Mouse (Mus musculus) neural tube, embryonic 14.5 days (tissue): ENCODE data around the gene Utp14a. TPM values are rescaled to one million over a fixed set of nuclear protein-coding genes. Genes with fewer than 3 reads are reported as not detected.

Experiments used
- ATAC-seq: fragments of 200-750 bp; cut with Nextera tagmentation; 2 replicates; pipeline ENCODE4 v1.8.0; 2017; ENCODE audit warnings: low read depth, mild to moderate bottlenecking, moderate TSS enrichment, moderate library complexity
- H3K27ac ChIP-seq: fragments of 300-500 bp; sonication (generic); 2 replicates; pipeline ENCODE4 v1.5.1; 2014; ENCODE audit warnings: low read depth, mild to moderate bottlenecking, control low read depth, low read length, moderate library complexity, mixed read lengths
- H3K27me3 ChIP-seq: fragments of 300-500 bp; sonication (generic); 2 replicates; pipeline ENCODE4 v1.6.1; 2014; ENCODE audit warnings: low read length; ENCODE audit not compliant: control insufficient read depth, insufficient read depth
- H3K36me3 ChIP-seq: fragments of 300-500 bp; sonication (generic); 2 replicates; pipeline ENCODE4 v1.6.1; 2014; ENCODE audit warnings: low read length, mixed read lengths; ENCODE audit not compliant: control insufficient read depth, insufficient read depth
- H3K4me1 ChIP-seq: fragments of 300-500 bp; sonication (generic); 2 replicates; pipeline ENCODE4 v1.6.1; 2014; ENCODE audit warnings: low read length; ENCODE audit not compliant: control insufficient read depth, insufficient read depth
- H3K4me2 ChIP-seq: fragments of 300-500 bp; sonication (generic); 2 replicates; pipeline ENCODE4 v1.6.1; 2014; ENCODE audit warnings: mild to moderate bottlenecking, low read depth, low read length, control low read depth
- H3K4me3 ChIP-seq: fragments of 300-500 bp; sonication (generic); 2 replicates; pipeline ENCODE4 v1.5.1; 2014; ENCODE audit warnings: low read depth, low read length, control low read depth, mixed read lengths
- H3K9ac ChIP-seq: fragments of 300-500 bp; sonication (generic); replicated peaks from 2 replicates; pipeline ENCODE4 v1.6.1; 2014; ENCODE audit warnings: low read depth, mild to moderate bottlenecking, control low read depth, low read length, mixed read lengths
- H3K9me3 ChIP-seq: fragments of 300-500 bp; sonication (generic); 2 replicates; pipeline ENCODE4 v1.6.1; 2016; ENCODE audit warnings: low read length; ENCODE audit not compliant: control insufficient read depth
- WGBS: fragments of 180-500 bp; shearing (Covaris S2); extraction: QIAGEN DNeasy Blood & Tissue Kit; methylation state at CpG from one replicate; pipeline ENCODE4 v1.1.7; 2014; 5-methylcytosine and 5-hydroxymethylcytosine counted together
- polyA plus RNA-seq: library from polyadenylated mRNA; unstranded; fragments of >200 nt; fragmentation: Nextera tagmentation; extraction: Ambion mirVana; gene quantifications from 2 replicates; pipeline ENCODE4 v1.2.1, GENCODE M21; 2014

Gene Utp14a
- polyA plus RNA-seq, 1 experiment from 2014 or later, result 15.9 TPM

DNA sequence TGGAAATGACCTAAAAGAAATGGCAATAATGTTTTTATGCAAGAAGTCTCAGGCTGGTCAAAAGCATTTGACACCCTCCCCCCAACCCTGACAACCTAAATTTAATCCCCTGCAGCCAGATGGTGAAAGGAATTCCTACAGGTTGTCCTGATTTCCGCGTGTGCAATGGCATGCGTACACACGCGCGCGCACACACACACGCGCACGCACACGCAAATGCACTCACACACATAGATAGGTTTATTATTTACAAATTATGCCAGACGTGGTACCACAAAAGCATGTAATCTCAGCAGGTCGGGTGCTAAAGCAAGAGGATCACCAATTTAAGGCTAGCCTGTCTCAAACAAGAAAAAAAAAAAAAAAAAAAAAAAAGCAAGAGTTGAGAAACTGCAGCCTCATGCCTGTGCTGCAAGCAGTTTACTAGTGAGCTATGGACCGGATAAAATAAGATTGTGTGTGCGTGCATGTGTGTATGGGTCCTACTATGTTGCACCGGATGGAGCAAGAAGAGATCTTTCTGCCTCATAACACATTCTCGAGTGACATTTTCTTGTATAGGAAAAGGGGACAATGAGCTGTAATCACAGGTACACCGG lies 733 bp upstream of the Utp14a start:
- H3K36me3 ChIP-seq, result no peaks in the 10 kb centered on the region
- WGBS, result 16% methylated on average over 18 of the region's 18 CpGs
- peak overlapping the region; percentile 35 for H3K4me2 ChIP-seq
- no peaks in the 10 kb centered on the region for H3K4me1 ChIP-seq
- peak; percentile 63; the same call in 1 of the 2 replicates for ATAC-seq
- peak overlapping the region; percentile 41 for H3K4me3 ChIP-seq
- H3K9ac ChIP-seq, result peak overlapping the region; percentile 29; the same call in 1 of the 2 replicates
- no peaks in the 10 kb centered on the region for H3K27me3 ChIP-seq
- H3K9me3 ChIP-seq, result no peaks in the 10 kb centered on the region
- peak overlapping the region; percentile 68 for H3K27ac ChIP-seq

DNA sequence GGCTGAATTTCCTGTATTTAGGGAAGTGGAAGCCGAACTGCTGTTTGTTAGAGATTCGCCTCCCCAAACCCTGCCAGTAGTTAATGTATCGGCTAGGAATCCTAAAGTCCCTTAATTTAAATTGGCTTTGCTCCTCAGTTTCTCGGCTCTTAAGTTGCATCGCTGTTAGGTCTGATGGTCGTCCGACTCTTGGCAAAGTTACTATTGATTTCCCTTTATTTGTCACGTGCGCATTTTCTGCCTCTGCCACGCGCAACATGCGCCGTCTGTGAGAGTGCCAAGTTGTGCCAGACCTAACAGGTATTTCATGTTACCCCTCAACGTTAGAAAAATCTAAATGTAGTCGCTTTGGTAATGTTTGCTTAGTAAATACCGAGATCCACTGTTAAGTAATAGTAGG lies 349 bp downstream of the Utp14a start:
- no peaks in the 10 kb centered on the region for H3K9me3 ChIP-seq
- no peak for ATAC-seq
- no peak overlapping the region; the same call in 1 of the 2 replicates for H3K9ac ChIP-seq
- no peak overlapping the region for H3K27ac ChIP-seq
- no peaks in the 10 kb centered on the region for H3K27me3 ChIP-seq
- H3K4me2 ChIP-seq, result peak overlapping the region; percentile 42
- H3K36me3 ChIP-seq, result no peaks in the 10 kb centered on the region
- H3K4me3 ChIP-seq, result peak overlapping the region; percentile 41
- no peaks in the 10 kb centered on the region for H3K4me1 ChIP-seq
- 12% methylated on average over 16 of the region's 16 CpGs for WGBS

DNA sequence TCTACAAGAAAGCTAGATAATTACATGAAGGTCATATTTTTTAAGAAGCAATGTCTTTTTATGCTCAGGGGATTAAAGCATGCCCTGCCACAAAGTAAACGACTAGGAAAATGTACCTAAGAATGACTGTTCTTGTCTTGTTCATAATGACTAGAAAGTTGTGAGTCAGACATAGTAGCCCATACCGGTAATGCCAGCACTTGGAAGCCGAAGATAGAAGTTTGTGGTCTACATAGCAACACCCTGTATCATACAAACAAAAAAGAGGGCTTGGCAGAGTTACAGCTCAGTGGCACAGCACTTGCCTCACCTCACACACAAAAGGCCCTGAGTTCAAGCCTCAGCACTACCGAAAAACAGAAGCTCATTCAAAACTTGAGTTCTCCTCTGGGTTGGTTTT lies 15.0 kb downstream of the Utp14a start:
- no peak overlapping the region for H3K4me3 ChIP-seq
- no peak overlapping the region for H3K9ac ChIP-seq
- no peaks in the 10 kb centered on the region for H3K9me3 ChIP-seq
- ATAC-seq, result no peak
- H3K4me2 ChIP-seq, result no peak overlapping the region
- 92% methylated on average over 4 of the region's 4 CpGs for WGBS
- H3K36me3 ChIP-seq, result no peaks in the 10 kb centered on the region
- no peaks in the 10 kb centered on the region for H3K4me1 ChIP-seq
- H3K27ac ChIP-seq, result no peak overlapping the region
- H3K27me3 ChIP-seq, result no peaks in the 10 kb centered on the region

DNA sequence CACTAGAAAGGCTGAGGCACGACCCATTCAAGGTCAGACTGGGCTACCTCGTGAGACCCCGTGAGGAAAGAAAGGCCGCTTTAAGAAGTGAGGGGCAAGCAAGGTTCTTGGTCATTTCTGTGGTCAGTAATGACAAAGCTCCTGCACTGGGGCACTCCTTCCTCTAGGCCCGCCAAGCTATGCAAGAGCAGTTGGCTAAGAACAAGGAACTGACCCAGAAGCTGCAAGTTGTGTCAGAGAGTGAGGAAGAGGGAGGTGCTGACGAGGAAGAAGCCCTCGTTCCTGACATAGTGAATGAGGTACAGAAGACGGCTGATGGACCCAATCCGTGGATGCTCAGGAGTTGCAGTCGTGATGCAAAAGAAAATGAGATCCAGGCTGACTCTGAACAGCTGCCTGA lies 18.0 kb downstream of the Utp14a start:
- Histone ChIP-seq H3K27ac (no peak overlapping the region), H3K36me3 (no peaks in the 10 kb centered on the region), H3K9me3 (no peaks in the 10 kb centered on the region), H3K4me2 (no peak overlapping the region), H3K27me3 (no peaks in the 10 kb centered on the region), H3K4me3 (no peak overlapping the region), H3K9ac (no peak overlapping the region), H3K4me1 (no peaks in the 10 kb centered on the region)
- ATAC-seq, result no peak
- 89% methylated on average over 10 of the region's 10 CpGs for WGBS

DNA sequence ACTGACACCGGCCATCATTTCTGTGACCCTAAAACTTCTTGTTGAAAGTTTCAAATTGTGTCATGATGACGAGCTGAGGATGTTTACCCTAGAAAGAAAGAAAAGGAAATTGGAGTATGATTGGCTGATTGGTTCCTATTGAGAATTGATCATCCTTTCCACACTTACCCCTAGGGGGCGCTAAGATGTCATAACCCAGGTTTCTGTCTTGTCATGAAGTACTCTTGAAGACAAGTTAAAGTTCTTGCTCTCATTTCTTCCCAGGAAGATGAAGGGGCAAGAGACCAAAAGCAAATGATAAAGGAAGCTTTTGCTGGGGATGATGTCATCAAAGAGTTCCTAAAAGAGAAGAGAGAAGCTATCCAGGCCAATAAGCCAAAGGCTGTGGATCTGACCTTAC lies 21.4 kb downstream of the Utp14a start:
- H3K27ac ChIP-seq, result no peak overlapping the region
- H3K9ac ChIP-seq, result no peak overlapping the region
- H3K4me2 ChIP-seq, result no peak overlapping the region
- no peaks in the 10 kb centered on the region for H3K9me3 ChIP-seq
- H3K4me1 ChIP-seq, result no peaks in the 10 kb centered on the region
- no peak overlapping the region for H3K4me3 ChIP-seq
- WGBS, result 41% methylated on average over 3 of the region's 3 CpGs
- no peaks in the 10 kb centered on the region for H3K36me3 ChIP-seq
- ATAC-seq, result no peak
- no peaks in the 10 kb centered on the region for H3K27me3 ChIP-seq

DNA sequence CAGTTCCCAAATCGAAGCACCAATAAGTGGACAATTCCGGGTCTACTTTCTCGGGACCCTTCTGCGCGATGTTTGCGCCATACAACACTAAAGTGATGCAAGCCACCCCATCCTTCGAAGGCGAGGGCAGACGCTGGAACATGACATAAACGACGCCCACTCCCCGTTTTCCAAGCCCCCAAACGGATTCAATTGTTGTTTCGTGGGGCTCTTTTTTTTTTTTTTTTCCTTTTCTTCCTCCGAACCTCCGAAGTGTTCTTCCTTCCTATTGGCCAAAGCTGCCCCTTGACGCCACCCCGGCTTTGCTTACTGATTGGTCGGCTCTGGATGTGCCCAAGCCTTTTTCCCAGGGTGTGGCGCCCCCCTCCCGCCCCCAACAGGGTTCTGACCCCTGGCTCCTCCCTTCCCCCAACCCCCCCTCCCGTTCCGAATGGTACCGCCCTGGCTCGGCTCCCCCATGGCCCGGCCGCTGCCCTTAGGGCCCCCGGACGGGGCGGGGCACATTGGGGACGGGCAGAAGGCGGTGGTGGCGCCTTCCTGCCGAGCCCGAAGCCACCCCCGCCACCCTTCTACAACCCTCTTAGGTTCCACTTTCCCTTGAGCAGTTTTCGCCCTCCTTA lies 27.8 kb downstream of the Utp14a start:
- ATAC-seq, result peak; percentile 90

DNA sequence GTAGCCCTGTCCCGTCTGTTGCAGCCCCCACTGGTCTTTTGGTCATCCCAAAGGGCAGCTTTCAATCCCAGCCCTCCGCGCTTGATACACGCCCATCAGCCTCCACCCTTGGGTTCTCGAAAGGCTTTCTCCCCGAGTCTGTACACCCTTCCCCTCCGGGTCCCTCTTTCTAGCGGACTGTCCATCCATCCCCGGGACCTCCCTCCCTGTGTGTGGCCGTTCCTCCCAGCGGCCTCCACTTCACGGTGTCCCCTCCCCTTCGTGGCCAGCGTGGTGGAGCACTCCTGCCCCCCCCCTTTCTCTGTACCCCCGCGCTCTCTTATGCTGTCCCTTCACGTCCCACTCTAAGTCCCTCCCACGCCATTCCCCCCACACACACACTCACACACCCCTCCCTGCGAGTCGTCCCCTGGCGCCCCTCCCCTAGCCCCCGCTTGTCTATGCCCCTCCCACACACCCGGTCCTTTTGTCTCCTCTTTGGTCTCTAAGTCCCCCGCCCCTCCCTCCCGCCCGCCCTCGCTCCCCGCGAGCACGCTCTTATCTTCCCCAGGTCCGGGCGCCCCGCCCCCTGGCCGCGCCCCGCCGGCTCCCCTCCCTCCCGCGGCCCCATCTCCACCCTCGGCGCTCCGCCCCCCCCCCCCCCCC lies 28.5 kb downstream of the Utp14a start:
- peak; percentile 88 for ATAC-seq
- H3K4me1 ChIP-seq, result no peaks in the 10 kb centered on the region
- peak overlapping the region; percentile 51 for H3K4me2 ChIP-seq
- H3K9me3 ChIP-seq, result no peaks in the 10 kb centered on the region
- H3K27me3 ChIP-seq, result no peaks in the 10 kb centered on the region
- H3K4me3 ChIP-seq, result peak overlapping the region; percentile 41
- H3K27ac ChIP-seq, result peak overlapping the region; percentile 92
- no peaks in the 10 kb centered on the region for H3K36me3 ChIP-seq
- 11% methylated on average over 20 of the region's 42 CpGs for WGBS
- peak overlapping the region; percentile 65 for H3K9ac ChIP-seq

More for the DNA sequence above, 27.8 kb downstream of the Utp14a start:
- Histone ChIP-seq H3K4me1 (no peaks in the 10 kb centered on the region), H3K4me2 (peak overlapping the region; percentile 51), H3K36me3 (no peaks in the 10 kb centered on the region), H3K27me3 (no peaks in the 10 kb centered on the region), H3K9me3 (no peaks in the 10 kb centered on the region), H3K27ac (peak overlapping the region; percentile 92), H3K9ac (peak overlapping the region; percentile 65), H3K4me3 (peak overlapping the region; percentile 41)
- 7% methylated on average over 30 of the region's 37 CpGs for WGBS

DNA sequence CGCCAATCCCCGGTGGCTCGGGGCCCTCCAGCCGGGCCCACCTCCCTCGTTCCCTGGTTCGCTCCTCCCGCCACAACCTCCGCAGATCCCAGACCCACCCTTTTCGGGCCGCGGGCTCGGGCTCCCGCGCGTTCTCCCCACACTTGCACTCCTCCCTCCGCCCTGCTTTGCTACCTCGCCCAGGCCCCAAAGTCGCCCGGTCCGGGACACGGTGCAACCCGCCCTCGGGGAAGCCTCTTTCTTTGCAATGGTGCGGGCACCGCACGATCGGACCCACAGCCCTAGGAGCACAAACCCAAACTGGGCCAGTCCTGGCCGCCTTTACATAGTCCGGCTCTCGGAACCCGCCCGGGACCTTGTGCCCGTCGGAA lies 29.0 kb downstream of the Utp14a start:
- no peaks in the 10 kb centered on the region for H3K36me3 ChIP-seq
- H3K27me3 ChIP-seq, result no peaks in the 10 kb centered on the region
- 27% methylated on average over 15 of the region's 34 CpGs for WGBS
- peak overlapping the region; percentile 51 for H3K4me2 ChIP-seq
- ATAC-seq, result peak; percentile 65
- peak overlapping the region; percentile 55 for H3K9ac ChIP-seq
- peak overlapping the region; percentile 41 for H3K4me3 ChIP-seq
- H3K9me3 ChIP-seq, result no peaks in the 10 kb centered on the region
- peak overlapping the region; percentile 52; the same call in 1 of the 2 replicates for H3K27ac ChIP-seq
- no peaks in the 10 kb centered on the region for H3K4me1 ChIP-seq

DNA sequence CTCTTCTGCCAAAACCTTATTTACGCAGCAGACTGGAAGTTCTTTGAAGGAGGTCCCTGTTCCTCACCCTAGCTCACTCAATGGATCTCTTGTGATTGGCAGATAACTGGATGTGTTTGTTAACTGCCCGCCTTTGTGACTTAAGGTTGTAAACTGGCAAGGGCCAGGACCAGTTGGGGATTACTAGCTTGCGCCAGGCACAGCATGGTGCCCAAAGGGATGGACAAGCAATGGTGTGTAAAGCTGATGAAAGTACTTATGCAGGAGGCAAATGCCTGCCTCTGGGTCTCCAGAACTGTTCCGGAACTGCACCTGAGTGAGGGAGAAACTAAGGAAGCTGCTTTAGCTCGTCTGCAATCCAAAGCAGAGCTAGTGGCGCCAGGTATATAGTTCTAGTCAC lies 29.8 kb downstream of the Utp14a start:
- Histone ChIP-seq H3K9me3 (no peaks in the 10 kb centered on the region), H3K36me3 (no peaks in the 10 kb centered on the region), H3K4me2 (no peak overlapping the region), H3K4me1 (no peaks in the 10 kb centered on the region), H3K27ac (no peak overlapping the region), H3K9ac (no peak overlapping the region), H3K27me3 (no peaks in the 10 kb centered on the region), H3K4me3 (no peak overlapping the region)
- WGBS, result 26% methylated on average over 6 of the region's 6 CpGs
- ATAC-seq, result no peak
